Mouse (Mus musculus) cerebellum, adult 9-11 months (tissue): ENCODE measurements at regions not wholly inside any gene's neighbourhood (a gene's known extent, or its start where the extent isn't known, plus 50 kb on each side); places are given as distances from the start of the nearest gene placed in this dataset.

Experiments
- DNase-seq: peaks from one replicate; pipeline ENCODE4 v3.0.0; 2022

DNA sequence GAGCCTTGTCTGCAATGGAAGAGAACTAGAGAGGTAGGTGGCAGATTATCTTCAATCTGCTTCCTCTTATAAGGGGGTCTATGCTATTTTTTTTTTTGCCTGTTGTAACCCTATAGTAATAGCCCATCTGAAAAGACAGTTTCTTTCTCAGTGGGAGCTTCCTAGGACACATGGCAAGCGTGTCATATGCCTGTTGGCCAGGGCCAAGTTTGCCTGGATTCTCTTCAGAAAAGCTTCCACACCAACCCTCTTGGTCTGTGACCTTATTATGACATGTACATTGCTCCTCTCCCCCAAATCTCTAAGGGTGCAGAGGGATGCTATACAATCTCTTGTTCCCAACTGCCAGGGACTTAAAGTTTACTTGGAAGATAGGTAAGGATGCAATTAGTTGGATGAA is 174.8 kb downstream of the Brinp2 start:
- DNase-seq = no peak

DNA sequence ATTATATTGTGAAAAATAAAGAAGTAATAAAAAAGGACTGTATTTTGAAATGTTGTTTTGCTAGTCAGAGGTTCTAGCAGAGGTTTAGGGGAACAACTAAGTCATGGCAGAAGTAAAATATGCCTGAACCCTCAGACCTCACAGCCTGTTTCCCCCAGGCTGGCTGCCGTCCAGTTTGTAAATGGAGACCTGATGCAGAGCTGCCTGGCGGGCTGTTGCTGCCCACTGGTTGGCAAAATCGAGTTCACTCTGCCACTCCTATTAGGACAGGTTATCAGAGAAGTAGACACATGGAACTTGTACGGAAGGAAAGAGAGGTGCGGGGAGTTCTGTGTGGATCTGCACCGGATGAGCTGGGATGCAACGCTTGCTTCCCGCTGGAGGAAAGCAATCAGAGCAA is 168.5 kb downstream of the Brinp2 start:
- no peak for DNase-seq

DNA sequence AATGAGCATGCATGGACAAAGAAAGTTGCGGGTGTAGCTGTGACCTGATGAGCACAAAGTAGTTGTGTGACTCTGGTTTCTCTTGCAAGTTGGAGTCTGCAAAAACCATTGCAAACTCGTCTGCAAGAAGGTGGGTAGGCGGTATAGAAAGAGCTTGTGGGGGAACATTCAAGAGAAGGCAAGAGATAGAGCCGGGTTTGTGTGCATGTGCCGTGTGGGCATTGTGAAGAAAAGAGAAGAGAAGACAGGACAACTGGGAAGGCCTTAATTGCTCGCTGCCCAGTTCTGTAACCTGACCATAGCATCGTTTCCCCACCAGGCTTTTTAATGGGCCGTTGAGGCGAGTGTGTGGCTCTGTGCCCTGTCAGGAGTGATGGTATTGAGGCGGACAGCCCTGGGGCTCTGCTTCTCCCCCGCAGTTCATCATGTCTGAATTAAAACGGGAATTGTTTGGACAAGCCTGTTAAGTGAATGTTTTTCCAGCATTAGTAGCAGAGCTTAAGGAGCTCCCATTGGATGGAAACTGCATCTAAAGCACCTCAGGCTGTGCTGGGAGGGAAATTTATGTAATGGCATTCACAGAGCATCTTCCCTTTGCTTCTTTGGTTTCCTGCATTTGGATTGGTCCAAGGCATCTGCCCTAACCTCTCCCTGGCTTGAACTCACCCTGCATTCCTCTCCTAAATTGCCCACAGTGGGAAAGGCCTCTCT is 163.1 kb downstream of the Brinp2 start:
- no peak for DNase-seq

DNA sequence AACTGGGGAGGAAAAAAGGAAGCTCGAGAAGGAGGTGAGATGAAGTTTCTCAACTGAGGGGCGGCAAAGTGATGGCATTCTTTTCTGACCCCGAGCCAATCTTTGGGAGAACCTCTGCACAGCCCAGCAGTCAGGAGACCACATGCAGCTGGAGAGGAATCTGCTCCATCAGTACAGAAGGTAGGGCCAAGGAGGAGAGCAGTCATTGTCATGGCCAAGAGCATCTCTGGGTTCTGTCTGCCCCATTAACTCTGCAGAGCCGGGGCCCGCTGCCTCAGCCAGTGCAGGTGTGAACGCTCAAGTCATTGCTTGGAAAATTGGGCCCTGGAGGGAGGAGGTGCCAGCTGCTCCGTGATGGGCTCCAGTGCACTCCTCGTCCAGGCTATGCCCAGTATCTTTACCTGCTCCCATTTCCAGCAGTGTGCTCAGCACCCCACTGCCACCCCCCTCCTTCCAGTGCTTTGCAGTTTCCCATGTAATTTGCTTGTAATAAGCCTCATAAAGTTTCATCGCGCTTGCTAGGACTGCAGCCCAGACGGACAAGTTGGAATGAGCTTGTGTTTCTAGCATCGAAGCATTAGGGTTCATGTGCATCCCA is 162.1 kb downstream of the Brinp2 start:
- no peak for DNase-seq
